Mouse (Mus musculus) T-helper 17 cell (primary cell): Measurements from ENCODE around the gene Mettl8.

Experiments used
- in situ Hi-C, 2 experiments: fragments of 300-600 bp; cut with MboI, MseI; formaldehyde crosslinking; loops; 1 replicate in 1 of 2; 2 replicates in 1 of 2; pipeline ENCODE4 v1.15.1; 2025; ENCODE audit warnings: high pct_unique_total_duplicates in 2 of 2

Mettl8 gene

DNA sequence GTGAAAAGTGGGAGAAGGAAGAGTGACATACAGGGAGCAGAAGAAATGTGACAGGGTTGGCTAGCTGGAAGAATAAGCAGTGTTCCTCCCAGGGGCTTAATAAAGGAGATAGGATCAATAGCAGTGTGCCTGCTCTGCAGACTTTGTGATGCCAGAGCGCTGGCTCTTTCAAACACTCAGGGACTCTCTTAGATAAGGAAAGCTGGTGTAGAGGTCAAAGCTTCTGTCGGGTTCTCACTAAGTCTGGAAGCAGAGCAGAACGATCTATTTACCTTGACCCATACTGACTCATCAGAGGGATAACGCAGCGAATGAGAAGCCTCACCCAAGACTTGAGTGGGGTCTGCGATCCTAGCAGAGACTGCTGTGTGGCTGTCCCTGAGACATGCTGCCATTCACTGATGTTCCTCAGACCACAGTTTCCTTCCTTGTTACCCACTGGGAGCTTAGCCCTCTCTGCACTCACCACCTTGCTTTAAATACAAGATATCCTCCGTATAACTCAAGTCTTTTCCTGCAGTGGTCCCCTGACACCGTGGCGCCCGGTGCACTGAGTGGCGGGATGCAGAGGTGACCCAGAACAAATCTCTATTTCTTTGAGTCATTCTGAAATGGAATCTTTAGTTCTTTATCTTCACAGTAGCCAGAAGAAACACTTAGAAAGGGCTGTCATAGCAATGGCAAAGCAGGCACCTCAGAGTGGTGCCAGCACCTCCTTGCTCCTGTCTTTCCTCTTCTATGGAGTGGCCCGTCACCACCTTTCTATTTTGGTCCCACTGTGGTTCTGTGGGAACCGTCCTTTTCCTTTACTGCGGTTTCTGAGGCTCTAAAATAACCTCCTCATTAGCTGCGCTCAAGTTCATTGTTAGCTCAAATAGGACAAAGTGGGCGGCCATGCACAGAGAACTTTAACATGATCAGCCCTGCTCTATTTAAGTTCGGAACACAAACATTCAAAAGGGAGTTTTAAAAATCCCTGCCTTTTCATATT, 65.9 kb downstream of the Mettl8 start:
- in situ Hi-C loops = loop anchor here (5.0 kb wide), 2 partner anchors 92 to 102 kb away; no protein-coding TSS in a partner anchor

GRCm38 (mm10) chr2:70978271-70978670, 77.1 kb downstream of the Mettl8 start:
- in situ Hi-C loops = no loop called here

DNA sequence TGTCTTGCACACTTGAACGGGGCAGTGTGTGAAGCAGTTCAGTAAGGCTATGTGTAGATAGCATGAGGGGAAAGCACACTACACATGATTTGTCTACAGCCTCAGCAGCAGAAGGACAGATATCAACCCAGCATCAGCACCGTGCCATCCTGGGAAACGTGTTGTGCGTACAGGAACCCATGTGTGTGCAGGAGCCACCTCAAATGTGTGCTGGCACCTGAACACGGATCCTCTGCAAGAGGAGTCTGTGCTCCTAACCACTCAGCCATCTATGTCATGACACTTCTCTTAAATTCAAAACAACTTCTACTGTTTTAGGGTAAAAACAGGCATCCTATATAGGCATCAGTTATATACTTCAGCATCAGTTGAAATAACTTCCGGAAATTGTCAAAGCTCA, 80.6 kb downstream of the Mettl8 start:
- in situ Hi-C loops = no loop called here

GRCm38 (mm10) chr2:70972795-70973518, 82.4 kb downstream of the Mettl8 start:
- in situ Hi-C loops = no loop called here

GRCm38 (mm10) chr2:70970158-70970741, 85.1 kb downstream of the Mettl8 start:
- in situ Hi-C loops = no loop called here

- in situ Hi-C loops = no loop called here
Measured at GRCm38 (mm10) chr2:70968305-70968704, 87.1 kb downstream of the Mettl8 start.

- in situ Hi-C loops = no loop called here
Measured at GRCm38 (mm10) chr2:70967216-70967615, 88.2 kb downstream of the Mettl8 start.

DNA sequence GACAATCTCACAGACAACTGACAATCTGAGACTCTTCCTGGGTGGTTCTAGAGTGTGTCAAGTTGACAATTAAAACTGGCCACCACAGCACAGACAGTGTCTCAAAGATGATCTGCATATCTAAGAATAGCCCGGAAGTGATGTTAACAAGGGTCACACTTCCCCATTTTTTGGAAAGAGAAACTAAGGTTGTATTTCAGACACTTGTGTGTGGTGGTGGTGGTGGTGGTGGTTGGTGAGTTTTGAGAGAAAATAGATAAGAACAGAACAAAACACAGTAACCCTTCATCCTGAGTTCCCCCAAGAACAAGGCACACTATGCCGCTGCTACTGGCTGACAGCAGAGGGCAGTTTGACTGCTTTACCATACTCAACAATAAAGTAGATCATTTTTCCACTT, 90.6 kb downstream of the Mettl8 start:
- in situ Hi-C loops = no loop called here

DNA sequence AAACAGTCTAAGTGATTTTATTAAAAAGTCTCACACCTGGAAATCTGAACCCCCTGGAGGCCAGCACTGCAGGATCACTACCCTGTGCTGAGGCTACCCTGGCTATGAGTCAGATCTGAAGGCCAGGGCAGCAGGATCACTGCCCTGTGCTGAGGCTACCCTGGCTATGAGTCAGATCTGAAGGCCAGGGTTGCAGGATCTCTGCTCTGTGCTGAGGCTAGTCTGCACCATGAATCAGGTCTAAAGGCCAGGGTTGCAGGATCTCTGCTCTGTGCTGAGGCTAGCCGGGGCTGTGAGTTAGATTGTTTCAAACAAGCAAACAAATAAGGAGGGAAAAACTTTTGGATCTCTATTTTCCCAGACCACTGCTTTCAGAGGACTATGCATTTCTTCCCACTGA, 92.5 kb downstream of the Mettl8 start:
- in situ Hi-C loops = no loop called here

DNA sequence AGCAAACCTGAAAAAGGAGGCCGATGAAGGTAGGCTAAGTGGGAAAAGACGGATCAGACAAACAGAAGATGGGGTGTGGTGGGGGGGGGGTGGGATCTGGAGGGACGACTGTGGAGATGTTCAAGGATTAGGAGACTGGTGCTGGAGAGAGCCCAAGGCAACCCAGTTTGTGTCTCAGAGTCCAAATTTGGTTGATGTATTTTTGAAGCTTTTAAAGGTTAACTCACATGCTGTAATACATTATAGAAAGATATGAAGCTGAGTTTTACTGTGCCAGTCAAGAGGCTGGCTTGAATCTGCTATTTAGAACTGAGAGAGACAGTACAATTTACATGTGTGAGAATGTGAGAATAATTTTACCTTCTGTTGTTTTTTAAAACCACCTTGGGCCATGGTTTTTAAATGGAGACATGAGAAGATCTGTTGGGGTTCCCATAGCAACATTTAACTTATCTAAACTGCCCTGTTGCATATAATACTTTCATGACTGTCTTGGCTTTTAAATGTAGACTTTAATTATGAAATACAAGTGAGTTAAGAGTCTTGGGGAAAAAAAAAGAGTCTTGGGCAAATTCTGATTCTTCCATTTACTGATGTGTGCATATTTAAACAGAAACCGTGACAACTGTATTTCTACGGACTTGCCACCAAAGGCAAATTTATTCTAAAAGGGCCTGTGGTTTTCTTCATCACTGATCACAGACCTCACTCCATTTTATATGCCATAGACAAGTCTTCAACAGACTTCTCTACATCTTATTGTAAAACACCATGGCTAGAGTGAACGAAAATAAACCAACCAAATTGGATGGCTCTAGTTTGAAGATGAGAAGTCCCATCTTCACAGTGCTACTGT, 94.1 kb downstream of the Mettl8 start:
- in situ Hi-C loops = no loop called here

DNA sequence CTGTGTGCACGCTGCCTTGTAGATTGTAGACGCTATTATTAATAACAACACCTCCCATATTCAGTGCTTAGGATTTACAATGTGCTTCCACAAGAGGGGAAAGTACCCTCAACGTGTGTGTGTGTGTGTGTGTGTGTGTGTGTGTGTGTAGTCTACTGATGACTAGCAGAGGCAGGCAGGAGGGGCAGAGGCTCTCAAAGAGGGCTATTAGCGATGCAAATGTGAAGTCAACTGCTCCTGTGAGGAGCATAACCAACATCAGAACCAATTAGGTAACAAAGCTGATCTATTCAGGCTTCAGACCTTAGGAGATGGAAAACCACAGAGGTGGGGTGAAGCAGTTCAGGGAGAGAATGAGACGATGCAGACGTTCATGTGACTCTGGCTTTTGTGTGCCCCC, 95.3 kb downstream of the Mettl8 start:
- in situ Hi-C loops = no loop called here

DNA sequence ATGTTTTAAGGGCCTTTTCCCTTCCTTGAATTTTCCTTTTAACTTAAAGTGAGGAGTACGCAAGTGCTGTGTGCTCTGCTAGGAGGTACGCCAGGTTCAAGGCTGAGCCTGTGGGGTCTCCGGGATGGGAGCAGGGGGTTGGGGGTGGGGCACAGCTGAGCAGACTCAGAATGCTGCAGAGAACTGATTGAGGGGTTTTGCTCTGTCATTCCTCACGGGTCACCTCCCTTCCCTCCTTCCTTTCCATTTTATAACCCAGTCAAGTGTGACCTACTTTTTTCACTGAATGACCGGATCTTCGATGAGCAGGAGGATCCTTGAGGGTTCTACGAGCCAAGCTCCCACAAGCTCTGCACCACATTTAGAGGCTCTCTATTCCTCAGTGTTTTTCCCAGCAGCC, 96.0 kb downstream of the Mettl8 start:
- in situ Hi-C loops = no loop called here

- in situ Hi-C loops = no loop called here
Measured at GRCm38 (mm10) chr2:70958536-70958935, 96.8 kb downstream of the Mettl8 start.

GRCm38 (mm10) chr2:70953616-70954015, 101.8 kb downstream of the Mettl8 start:
- in situ Hi-C loops = no loop called here

GRCm38 (mm10) chr2:70951944-70952343, 103.4 kb downstream of the Mettl8 start:
- in situ Hi-C loops = no loop called here

DNA sequence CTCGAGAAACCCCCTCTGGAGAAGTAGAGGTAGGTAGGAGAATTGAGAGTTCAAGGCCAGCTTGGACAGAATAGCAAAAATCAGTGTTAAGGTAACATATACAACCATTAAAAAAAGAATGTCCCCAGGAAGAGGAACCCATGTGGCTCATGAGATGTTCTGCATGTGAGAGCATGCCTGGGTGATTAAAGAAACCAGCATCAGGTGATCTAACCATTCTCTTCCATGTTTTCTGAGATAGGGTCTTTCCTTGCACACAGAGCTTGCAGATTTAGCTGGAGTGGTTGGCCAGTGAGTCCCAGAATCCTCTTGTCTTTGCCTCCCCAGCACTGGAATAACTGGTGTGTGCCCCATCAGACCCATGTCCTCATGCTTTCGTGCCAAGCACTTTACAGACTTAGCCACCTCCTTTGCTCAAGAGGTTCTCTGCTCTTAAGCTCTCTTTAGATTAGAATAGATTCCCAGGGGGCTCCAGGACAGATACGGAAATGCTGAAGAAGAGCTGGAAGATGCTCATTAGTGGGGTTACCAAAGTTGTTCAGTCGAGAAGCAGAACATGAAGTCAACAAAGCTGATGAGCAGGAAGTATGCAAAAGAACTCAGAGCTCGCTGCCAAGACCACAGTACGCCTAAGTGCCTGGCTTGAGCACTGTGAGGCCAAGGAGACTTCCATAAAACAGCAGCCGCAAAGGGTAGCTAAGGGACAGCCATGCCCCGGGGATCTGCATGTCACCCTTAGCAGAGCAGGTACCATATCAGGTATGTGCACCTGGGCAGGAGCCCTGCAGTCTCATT, 110.7 kb downstream of the Mettl8 start:
- in situ Hi-C loops = no loop called here

GRCm38 (mm10) chr2:70940826-70941225, 114.6 kb downstream of the Mettl8 start:
- in situ Hi-C loops = no loop called here

- in situ Hi-C loops = no loop called here
Measured at GRCm38 (mm10) chr2:70938844-70939494, 116.4 kb downstream of the Mettl8 start.

DNA sequence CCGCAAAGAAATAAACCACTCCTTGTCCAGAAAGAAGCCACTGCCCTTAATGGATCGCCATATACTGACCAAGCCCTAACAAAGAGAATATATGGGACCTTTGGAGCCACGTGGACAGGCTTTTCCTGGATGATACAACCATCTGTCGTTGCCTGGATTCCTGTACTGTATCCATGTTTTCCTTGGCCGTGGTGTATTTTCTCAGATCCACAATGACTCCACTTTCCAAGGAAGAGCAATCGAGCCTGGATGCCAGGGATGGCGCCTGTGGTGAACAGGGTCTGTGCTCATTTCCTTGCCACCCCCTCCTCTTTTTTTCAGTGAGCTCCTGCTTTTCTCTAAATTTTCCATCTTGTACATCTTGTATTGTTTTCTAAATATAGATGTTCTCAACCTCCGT, 120.6 kb downstream of the Mettl8 start:
- in situ Hi-C loops = no loop called here

GRCm38 (mm10) chr2:70933516-70933915, 121.9 kb downstream of the Mettl8 start:
- in situ Hi-C loops = no loop called here
